In genomic region chr9:119571411-119571888, GRCm38 (mm10) we compare ENCODE assay signal across 11 mouse cellular contexts. TPM values are rescaled to one million over a fixed set of nuclear protein-coding genes. Genes with fewer than 3 reads are reported as not detected.
DNase-seq lines count a peak whose midpoint lies in the region; ATAC-seq and TF ChIP-seq lines count a peak whose summit lies in the region.
"Had no signal": no experiment of that assay in that cellular context is flagged by ENCODE, and none has a peak within 500 bp of the region (broad histone marks: within the 10 kb centered on the region; RNA-seq: fewer than 3 reads in every experiment).

No protein-coding gene starts in this region.

- no peaks in the 10 kb centered on the region for H3K36me3 ChIP-seq in forebrain, embryonic 16.5 days (ENCODE audit: control insufficient read depth, insufficient read depth)
- H3K36me3 ChIP-seq in midbrain, embryonic 12.5 days, result no peaks in the 10 kb centered on the region
- no peaks in the 10 kb centered on the region for H3K36me3 ChIP-seq in kidney, embryonic 14.5 days (ENCODE audit: control insufficient read depth, insufficient read depth, low read length)

- H3K4me3 ChIP-seq in forebrain, embryonic 16.5 days (replicated peaks; ENCODE audit: low read length), result peak overlapping the region; percentile 28
- peak overlapping the region; percentile 18; the same call in 1 of the 2 replicates for H3K4me3 ChIP-seq in midbrain, embryonic 12.5 days
- no peak overlapping the region for H3K4me3 ChIP-seq in kidney, embryonic 14.5 days (ENCODE audit: low read length)

- no peak overlapping the region; the same call in 1 of the 2 replicates for H3K27ac ChIP-seq in forebrain, embryonic 16.5 days (ENCODE audit: low read length)
- H3K27ac ChIP-seq in midbrain, embryonic 12.5 days (replicated peaks), result no peak overlapping the region
- H3K27ac ChIP-seq in kidney, embryonic 14.5 days (ENCODE audit: low read depth, low read length), result no peak overlapping the region

- H3K4me2 ChIP-seq in forebrain, embryonic 16.5 days (ENCODE audit: low read length), result peak overlapping the region; percentile 60
- peak overlapping the region; percentile 41 for H3K4me2 ChIP-seq in midbrain, embryonic 12.5 days (replicated peaks)
- H3K4me2 ChIP-seq in kidney, embryonic 14.5 days (replicated peaks; ENCODE audit: low read depth, low read length), result no peak overlapping the region

- peak; percentile 88 for DNase-seq in heart, adult 11 months
- no peak for DNase-seq in heart, postnatal 14 days
- DNase-seq in brain, embryonic 14.5 days (ENCODE audit: low read depth), result peak; percentile 89
- DNase-seq in adrenal gland, adult (ENCODE audit: inconsistent age in 2 of 2, low spot score in 1 of 2), result no peak
- DNase-seq in thymus, postnatal 36 days, result no peak
- DNase-seq: gastrocnemius, postnatal 10 days; kidney, postnatal 10 days had no signal

- TF ChIP-seq POLR2A in brain, embryonic 14.5 days (IDR thresholded peaks at IDR 0.05; ENCODE audit: borderline replicate concordance, extremely low read depth, insufficient read depth, insufficient read length, poor library complexity, severe bottlenecking), result no peak

- H3K9ac ChIP-seq in forebrain, embryonic 16.5 days (replicated peaks; ENCODE audit: low read depth, low read length), result peak overlapping the region; percentile 44; the same call in 1 of the 2 replicates
- H3K9ac ChIP-seq in midbrain, embryonic 12.5 days (replicated peaks), result 0 out of 2 replicates have a peak overlapping the region, but pooled peaks have one; percentile 0
- H3K9ac ChIP-seq in kidney, embryonic 14.5 days (ENCODE audit: low read depth, low read length), result no peak overlapping the region

- intact Hi-C loops in heart, postnatal 14 days (cut with DNase I), result no loop called here

- peaks cover 27% of the 10 kb centered on the region for H3K4me1 ChIP-seq in forebrain, embryonic 16.5 days (replicated peaks; ENCODE audit: control insufficient read depth, insufficient read depth, low read length)
- H3K4me1 ChIP-seq in midbrain, embryonic 12.5 days, result peaks cover 44% of the 10 kb centered on the region
- H3K4me1 ChIP-seq in kidney, embryonic 14.5 days (ENCODE audit: control insufficient read depth, insufficient read depth, low read length), result 0 out of 2 replicates have a peak, but pooled peaks cover under 1% of the 10 kb centered on the region

- peak; percentile 70 for ATAC-seq in forebrain, embryonic 16.5 days
- ATAC-seq in midbrain, embryonic 12.5 days (ENCODE audit: low FRiP score, low read depth), result peak; percentile 86
- ATAC-seq in kidney, embryonic 14.5 days (ENCODE audit: low FRiP score, low TSS enrichment), result no peak
- ATAC-seq: Patski had no signal

- WGBS in forebrain, embryonic 16.5 days, result 1% methylated on average over 15 of the region's 15 CpGs
- WGBS in midbrain, embryonic 12.5 days, result under 1% methylated on average over 15 of the region's 15 CpGs
- 3% methylated on average over 15 of the region's 15 CpGs for WGBS in kidney, embryonic 14.5 days

- no peaks in the 10 kb centered on the region for H3K9me3 ChIP-seq in forebrain, embryonic 16.5 days (ENCODE audit: control insufficient read depth, low read length)
- no peaks in the 10 kb centered on the region for H3K9me3 ChIP-seq in midbrain, embryonic 12.5 days
- no peaks in the 10 kb centered on the region for H3K9me3 ChIP-seq in kidney, embryonic 14.5 days (ENCODE audit: control insufficient read depth, low read length)

- TF ChIP-seq CTCF in brain, embryonic 14.5 days (IDR thresholded peaks at IDR 0.05; ENCODE audit: borderline replicate concordance, extremely low read depth, insufficient read depth, insufficient read length), result no peak

- no peaks in the 10 kb centered on the region; the same call in 1 of the 2 replicates for H3K27me3 ChIP-seq in forebrain, embryonic 16.5 days (replicated peaks; ENCODE audit: control insufficient read depth, insufficient read depth, low read length)
- peaks cover 100% of the 10 kb centered on the region for H3K27me3 ChIP-seq in midbrain, embryonic 12.5 days
- H3K27me3 ChIP-seq in kidney, embryonic 14.5 days (ENCODE audit: control insufficient read depth, insufficient read depth, low read length), result peaks cover 60% of the 10 kb centered on the region
- H3K27me3 ChIP-seq: Patski had no signal

RNA-seq across cellular contexts. Expression of gene Scn5a, which starts 7.4 kb away (rescaled TPM):
- total RNA-seq in heart, postnatal 14 days (2021), result 100 to 1,000 TPM; 129 to 133 TPM
- 0.97 and 1.5 TPM in 2 replicates for polyA plus RNA-seq in brain, embryonic 14.5 days (2012; rRNA removed)
- 0.82 and 1.4 TPM in 2 replicates for polyA plus RNA-seq in forebrain, embryonic 16.5 days (2015; fragmentation: Nextera tagmentation; extraction: Ambion mirVana)
- polyA plus RNA-seq in midbrain, embryonic 12.5 days (2016; fragmentation: Nextera tagmentation; extraction: Ambion mirVana), result 0.18 and 0.33 TPM in 2 replicates
- polyA plus RNA-seq in kidney, embryonic 14.5 days (2014; fragmentation: Nextera tagmentation; extraction: Ambion mirVana), result 0.03 and 0.27 TPM in 2 replicates

Comparison
In these comparisons a context has a peak if more than half of its experiments do, and no peak if none do; other contexts are left out.
1. DNase-seq: peak in heart, adult 11 months (single experiment) and brain, embryonic 14.5 days (single experiment); none in heart, postnatal 14 days (0 of 2), adrenal gland, adult (0 of 2) and thymus, postnatal 36 days (0 of 2).